Mouse (Mus musculus): ENCODE data around the gene Katnal1. TPM values are rescaled to one million over a fixed set of nuclear protein-coding genes. Genes with fewer than 3 reads are reported as not detected.
A peak's percentile ranks its signal among the peaks of the same experiment; 100 is the strongest.

Gene Katnal1
- total RNA-seq, 2 experiments from 2014 or later = 4.5 to 6.0 TPM

- DNase-seq (ENCODE audit: low spot score) = peak; percentile 95
Observed at GRCm38 (mm10) chr5:148928382-148929115, 571 bp downstream of the Katnal1 start.

DNA sequence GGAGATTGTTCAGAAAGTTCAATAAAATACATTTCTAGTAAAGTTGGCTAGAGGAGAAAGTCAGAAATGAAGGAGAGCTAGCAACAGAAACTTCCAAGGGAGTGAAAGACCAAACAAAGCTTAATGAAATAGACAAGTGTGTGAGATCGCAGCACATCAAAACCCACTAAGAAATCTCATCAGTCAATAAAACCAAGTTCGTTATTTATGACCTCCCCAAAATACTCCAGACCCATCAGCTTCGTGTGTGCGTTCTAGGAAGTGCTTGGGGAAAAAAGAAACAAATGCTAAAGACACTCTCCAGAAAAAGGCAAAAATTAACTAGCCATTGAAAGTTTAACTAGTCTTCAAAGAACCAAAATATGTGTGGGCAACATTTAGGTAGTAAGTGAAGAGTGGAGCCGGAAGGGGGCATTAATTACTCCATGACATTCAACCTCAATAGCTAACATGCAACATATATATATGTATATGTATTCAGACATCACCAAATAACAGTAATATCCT is 1.4 kb downstream of the Katnal1 start:
- DNase-seq (ENCODE audit: low spot score) = no peak

- no peak for DNase-seq (ENCODE audit: low spot score)
Observed at GRCm38 (mm10) chr5:148924586-148924985, 4.5 kb downstream of the Katnal1 start.

GRCm38 (mm10) chr5:148924051-148924450 is 5.1 kb downstream of the Katnal1 start:
- no peak for DNase-seq (ENCODE audit: low spot score)

GRCm38 (mm10) chr5:148923408-148923807 is 5.7 kb downstream of the Katnal1 start:
- DNase-seq (ENCODE audit: low spot score) = no peak

GRCm38 (mm10) chr5:148922773-148923172 is 6.3 kb downstream of the Katnal1 start:
- no peak for DNase-seq (ENCODE audit: low spot score)

- no peak for DNase-seq (ENCODE audit: low spot score)
Observed at GRCm38 (mm10) chr5:148918049-148918448, 11.1 kb downstream of the Katnal1 start.

- DNase-seq (ENCODE audit: low spot score) = no peak
Observed at GRCm38 (mm10) chr5:148916775-148917174, 12.3 kb downstream of the Katnal1 start.

GRCm38 (mm10) chr5:148912262-148912661 is 16.9 kb downstream of the Katnal1 start:
- DNase-seq (ENCODE audit: low spot score) = no peak

DNA sequence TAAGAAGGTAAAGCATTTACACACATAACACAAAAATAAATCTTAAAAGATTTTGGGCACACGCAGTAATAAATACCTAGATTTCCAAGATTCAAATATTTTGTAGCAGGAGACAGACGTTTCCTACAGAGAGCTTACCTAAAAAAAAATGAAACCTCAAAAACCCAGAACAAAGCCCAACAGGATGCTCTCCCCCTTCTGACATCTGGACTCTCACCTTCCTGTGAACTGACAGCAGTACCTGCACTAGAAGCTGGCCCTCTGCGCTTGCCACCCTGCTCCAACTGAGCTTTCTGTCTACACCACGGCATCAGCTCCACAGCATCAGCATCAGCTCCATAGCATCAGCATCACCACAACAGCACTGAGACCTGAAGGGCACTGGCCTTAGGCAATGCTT is 19.1 kb downstream of the Katnal1 start:
- DNase-seq (ENCODE audit: low spot score) = no peak

- DNase-seq (ENCODE audit: low spot score) = peak; percentile 12
Observed at GRCm38 (mm10) chr5:148909402-148909801, 19.7 kb downstream of the Katnal1 start.

- no peak for DNase-seq (ENCODE audit: low spot score)
Observed at GRCm38 (mm10) chr5:148909057-148909395, 20.1 kb downstream of the Katnal1 start.

- DNase-seq (ENCODE audit: low spot score) = no peak
Observed at GRCm38 (mm10) chr5:148908191-148909056, 20.7 kb downstream of the Katnal1 start.

GRCm38 (mm10) chr5:148906305-148906704 is 22.8 kb downstream of the Katnal1 start:
- DNase-seq (ENCODE audit: low spot score) = no peak

- peak; percentile 29 for DNase-seq (ENCODE audit: low spot score)
Observed at GRCm38 (mm10) chr5:148904846-148905245, 24.3 kb downstream of the Katnal1 start.

- no peak for DNase-seq (ENCODE audit: low spot score)
Observed at GRCm38 (mm10) chr5:148899361-148899760, 29.8 kb downstream of the Katnal1 start.

DNA sequence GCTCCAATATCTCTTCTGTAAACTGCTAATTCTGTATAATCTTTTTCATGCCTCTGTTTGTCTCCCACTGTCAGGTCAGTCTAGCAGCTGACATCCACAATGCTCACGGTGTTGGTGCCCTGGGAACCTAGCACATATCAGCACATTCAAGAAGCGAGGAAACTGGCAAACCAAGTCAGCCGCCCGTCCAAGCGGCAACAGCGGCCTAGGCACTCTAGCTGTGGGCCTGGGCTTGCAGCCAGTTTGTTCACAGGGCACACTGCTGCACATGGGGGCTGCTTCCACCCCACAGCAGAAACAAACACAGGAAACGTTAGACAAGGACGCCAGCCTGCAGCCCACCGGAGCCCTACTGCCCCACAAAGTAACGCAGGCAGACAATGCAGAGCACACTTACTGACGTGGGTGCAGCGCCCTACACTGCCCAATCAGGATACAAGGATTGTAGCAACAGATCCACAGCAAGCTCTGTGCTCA is 31.1 kb downstream of the Katnal1 start:
- DNase-seq (ENCODE audit: low spot score) = no peak

- no peak for DNase-seq (ENCODE audit: low spot score)
Observed at GRCm38 (mm10) chr5:148897069-148897702, 31.9 kb downstream of the Katnal1 start.

DNA sequence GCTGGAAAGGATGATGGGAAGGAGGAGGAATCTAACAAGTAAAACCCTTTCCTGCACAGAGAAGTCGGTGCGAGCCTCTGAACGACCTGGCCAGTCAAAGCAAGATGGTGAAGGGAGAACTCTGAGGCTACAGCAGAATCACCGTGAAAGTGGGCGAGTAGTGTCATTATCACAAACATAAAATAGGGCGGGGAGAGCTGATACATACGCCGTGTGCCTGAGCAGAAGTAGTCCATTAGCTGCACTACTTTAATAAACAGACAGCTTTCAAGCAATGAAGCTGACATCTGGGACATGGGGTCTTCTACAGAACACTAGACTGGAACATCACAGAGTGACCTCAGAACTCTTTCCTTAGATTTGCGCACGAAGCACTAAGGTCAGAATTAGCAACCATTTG is 32.6 kb downstream of the Katnal1 start:
- no peak for DNase-seq (ENCODE audit: low spot score)

GRCm38 (mm10) chr5:148895833-148896232 is 33.3 kb downstream of the Katnal1 start:
- no peak for DNase-seq (ENCODE audit: low spot score)

GRCm38 (mm10) chr5:148895034-148895433 is 34.1 kb downstream of the Katnal1 start:
- DNase-seq (ENCODE audit: low spot score) = no peak

GRCm38 (mm10) chr5:148890237-148890636 is 38.9 kb downstream of the Katnal1 start:
- no peak for DNase-seq (ENCODE audit: low spot score)

Measured in gastrocnemius, adult 18-20 months (tissue).